Mouse (Mus musculus) midbrain, embryonic 16.5 days (tissue): ENCODE measurements around the gene Rapgef4. TPM values are rescaled to one million over a fixed set of nuclear protein-coding genes. Genes with fewer than 3 reads are reported as not detected.

Experiments
- ATAC-seq: fragments of 200-750 bp; cut with Nextera tagmentation; 2 replicates; pipeline ENCODE4 v1.8.0; 2017; ENCODE audit warnings: moderate TSS enrichment
- H3K27ac ChIP-seq: fragments of 300-500 bp; sonication (generic); 2 replicates; pipeline ENCODE4 v1.5.1; 2014; ENCODE audit warnings: mild to moderate bottlenecking, low read length, mixed read lengths
- H3K27me3 ChIP-seq: fragments of 300-500 bp; sonication (generic); 2 replicates; pipeline ENCODE4 v1.6.1; 2014; ENCODE audit warnings: low read depth, low read length, mixed read lengths; ENCODE audit not compliant: control insufficient read depth, insufficient read depth
- H3K36me3 ChIP-seq: fragments of 300-500 bp; sonication (generic); 2 replicates; pipeline ENCODE4 v1.6.1; 2014; ENCODE audit warnings: mild to moderate bottlenecking, low read length, moderate library complexity, mixed read lengths; ENCODE audit not compliant: control insufficient read depth, insufficient read depth
- H3K4me1 ChIP-seq: fragments of 300-500 bp; sonication (generic); 2 replicates; pipeline ENCODE4 v1.6.1; 2014; ENCODE audit warnings: mild to moderate bottlenecking, low read length, mixed read lengths; ENCODE audit not compliant: control insufficient read depth, insufficient read depth
- H3K4me2 ChIP-seq: fragments of 300-500 bp; sonication (generic); 2 replicates; pipeline ENCODE4 v1.6.1; 2014; ENCODE audit warnings: mild to moderate bottlenecking, low read length, mixed read lengths
- H3K4me3 ChIP-seq: fragments of 300-500 bp; sonication (generic); 2 replicates; pipeline ENCODE4 v1.5.1; 2014; ENCODE audit warnings: low read depth, mild to moderate bottlenecking, low read length, moderate library complexity, mixed read lengths
- H3K9ac ChIP-seq: fragments of 300-500 bp; sonication (generic); 2 replicates; pipeline ENCODE4 v1.6.1; 2014; ENCODE audit warnings: low read depth, low read length, mixed read lengths
- H3K9me3 ChIP-seq: fragments of 300-500 bp; sonication (generic); replicated peaks from 2 replicates; pipeline ENCODE4 v1.6.1; 2014; ENCODE audit warnings: mild to moderate bottlenecking, low read length, mixed read lengths; ENCODE audit not compliant: control insufficient read depth, poor library complexity, severe bottlenecking
- WGBS: fragments of 180-500 bp; shearing (Covaris S2); extraction: QIAGEN DNeasy Blood & Tissue Kit; methylation state at CpG from one replicate; pipeline ENCODE4 v1.1.7; 2014; 5-methylcytosine and 5-hydroxymethylcytosine counted together
- polyA plus RNA-seq: library from polyadenylated mRNA; unstranded; fragments of >200 nt; fragmentation: Nextera tagmentation; extraction: Ambion mirVana; gene quantifications from 2 replicates; pipeline ENCODE4 v1.2.1, GENCODE M21; 2015

The Rapgef4 gene
- polyA plus RNA-seq, 1 experiment from 2014 or later = 40.2 TPM

- Histone ChIP-seq H3K36me3 (no peaks in the 10 kb centered on the region), H3K4me2 (no peak overlapping the region), H3K4me1 (peaks cover 7% of the 10 kb centered on the region; the same call in 1 of the 2 replicates), H3K27me3 (0 out of 2 replicates have a peak, but pooled peaks cover 4% of the 10 kb centered on the region), H3K9me3 (no peaks in the 10 kb centered on the region), H3K4me3 (no peak overlapping the region), H3K9ac (no peak overlapping the region), H3K27ac (no peak overlapping the region)
- 89% methylated on average over 4 of the region's 4 CpGs for WGBS
- no peak for ATAC-seq
Observed at GRCm38 (mm10) chr2:72282733-72283132, 301.7 kb downstream of the Rapgef4 start.

- no peak overlapping the region for H3K9ac ChIP-seq
- no peak overlapping the region for H3K27ac ChIP-seq
- 75% methylated on average over 7 of the region's 7 CpGs for WGBS
- no peak overlapping the region for H3K4me3 ChIP-seq
- no peaks in the 10 kb centered on the region for H3K9me3 ChIP-seq
- no peak for ATAC-seq
- H3K4me2 ChIP-seq = no peak overlapping the region
- no peaks in the 10 kb centered on the region for H3K36me3 ChIP-seq
- peaks cover 7% of the 10 kb centered on the region; the same call in 1 of the 2 replicates for H3K4me1 ChIP-seq
- 0 out of 2 replicates have a peak, but pooled peaks cover 4% of the 10 kb centered on the region for H3K27me3 ChIP-seq
Observed at GRCm38 (mm10) chr2:72284689-72285088, 303.6 kb downstream of the Rapgef4 start.

DNA sequence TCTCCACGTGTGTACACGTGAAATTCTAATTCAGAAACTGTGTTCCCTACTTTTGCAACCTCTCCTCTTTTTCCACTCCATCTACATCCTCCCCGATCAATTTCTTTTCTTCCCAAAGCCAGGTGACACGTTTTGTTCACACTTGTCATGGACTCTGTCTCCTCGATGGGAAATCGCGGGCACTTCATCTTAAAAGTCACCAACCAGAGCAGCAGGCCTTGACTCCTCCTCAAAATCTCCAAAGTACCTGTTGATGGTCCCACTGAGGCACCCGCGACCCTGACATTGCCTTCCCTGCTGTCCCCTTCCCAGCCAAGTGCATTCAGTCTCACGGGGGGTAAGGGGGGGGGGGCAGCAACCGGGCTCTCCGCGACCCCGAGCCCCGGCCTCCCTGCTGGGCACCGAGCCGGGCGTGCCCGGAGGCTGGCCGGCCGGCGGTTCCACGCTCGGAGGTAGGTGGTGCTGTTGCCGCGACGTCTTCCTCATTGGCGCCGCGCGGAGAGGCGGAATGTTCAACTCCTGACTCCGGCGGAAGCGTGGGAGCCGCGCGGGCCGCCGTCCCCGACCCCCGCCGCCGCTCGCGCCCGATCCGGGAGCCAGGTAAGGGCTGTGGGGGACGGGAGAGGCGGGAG is 304.3 kb downstream of the Rapgef4 start, which contains the start of gene Map3k20:
Gene Map3k20, plus strand, starts transcription at position 382 of the 632 bp plus-strand sequence.
- 2% methylated on average over 31 of the region's 50 CpGs for WGBS
- Histone ChIP-seq H3K4me1 (peaks cover 7% of the 10 kb centered on the region; the same call in 1 of the 2 replicates), H3K36me3 (no peaks in the 10 kb centered on the region), H3K4me3 (peak within 1 kb of the TSS; percentile 80), H3K9me3 (no peaks in the 10 kb centered on the region), H3K27ac (no peak within 1 kb of the TSS), H3K4me2 (peak within 1 kb of the TSS; percentile 95), H3K27me3 (0 out of 2 replicates have a peak, but pooled peaks cover 4% of the 10 kb centered on the region), H3K9ac (peak within 1 kb of the TSS; percentile 76)
- peak; percentile 80 for ATAC-seq

GRCm38 (mm10) chr2:72285888-72286661 is 305.0 kb downstream of the Rapgef4 start:
- Histone ChIP-seq H3K4me2 (peak overlapping the region; percentile 95), H3K9me3 (no peaks in the 10 kb centered on the region), H3K4me1 (peaks cover 7% of the 10 kb centered on the region; the same call in 1 of the 2 replicates), H3K27ac (no peak overlapping the region), H3K4me3 (peak overlapping the region; percentile 80), H3K36me3 (no peaks in the 10 kb centered on the region), H3K27me3 (0 out of 2 replicates have a peak, but pooled peaks cover 4% of the 10 kb centered on the region), H3K9ac (peak overlapping the region; percentile 76)
- WGBS = under 1% methylated on average over 46 of the region's 60 CpGs
- ATAC-seq = peak; percentile 83

DNA sequence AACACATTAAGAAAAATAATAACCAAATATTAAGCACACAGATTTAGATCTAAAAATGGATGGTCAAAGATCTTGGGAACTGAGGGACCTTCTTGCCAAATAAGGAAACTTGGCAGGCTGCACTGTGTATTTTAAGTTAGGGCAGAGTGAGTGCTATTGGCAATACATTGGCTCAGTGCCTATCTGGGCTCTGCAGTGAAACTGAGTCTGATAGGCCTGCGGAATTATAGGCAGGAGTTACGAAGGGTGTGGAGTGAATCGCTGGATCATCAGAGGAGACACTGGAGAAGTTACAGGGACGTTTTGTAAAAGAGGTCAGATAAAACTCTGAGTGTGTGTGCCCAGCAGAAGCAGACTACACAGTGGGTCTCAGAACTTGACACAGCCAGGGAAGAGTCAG is 306.1 kb downstream of the Rapgef4 start:
- no peak overlapping the region for H3K4me3 ChIP-seq
- H3K36me3 ChIP-seq = no peaks in the 10 kb centered on the region
- H3K4me2 ChIP-seq = no peak overlapping the region
- 65% methylated on average over 4 of the region's 4 CpGs for WGBS
- no peak overlapping the region for H3K9ac ChIP-seq
- 0 out of 2 replicates have a peak, but pooled peaks cover 4% of the 10 kb centered on the region for H3K27me3 ChIP-seq
- no peak overlapping the region for H3K27ac ChIP-seq
- ATAC-seq = no peak
- H3K9me3 ChIP-seq = no peaks in the 10 kb centered on the region
- H3K4me1 ChIP-seq = peaks cover 7% of the 10 kb centered on the region; the same call in 1 of the 2 replicates

DNA sequence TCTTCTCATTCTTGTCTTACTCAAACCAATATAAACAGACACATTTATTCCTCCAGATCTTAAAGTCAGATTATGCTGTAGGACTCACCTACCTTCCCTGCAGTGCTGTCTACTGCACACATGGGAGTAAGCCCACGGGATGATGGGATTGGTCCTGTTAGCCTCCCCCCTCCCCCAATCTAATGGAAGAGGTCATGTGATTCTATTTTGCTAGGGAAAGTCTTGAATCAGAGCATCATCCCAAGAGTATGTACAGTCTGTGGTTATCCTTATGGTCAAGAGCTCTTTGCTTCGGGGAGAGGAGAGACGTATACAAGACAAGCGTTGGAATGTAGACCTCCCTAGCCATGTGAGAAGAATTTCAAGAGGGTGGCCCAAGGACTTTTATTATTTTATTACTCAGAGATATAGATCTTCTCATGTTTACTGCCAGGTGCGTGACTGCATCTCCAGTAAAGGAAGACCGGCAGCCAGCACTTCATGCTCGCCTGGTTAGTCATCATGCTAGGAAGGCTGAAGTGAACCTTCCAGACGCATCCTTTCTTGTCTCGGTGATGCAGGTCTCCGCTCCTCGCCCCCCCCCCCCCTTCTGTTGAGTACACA is 308.0 kb downstream of the Rapgef4 start:
- Histone ChIP-seq H3K4me3 (no peak overlapping the region), H3K27ac (no peak overlapping the region), H3K9ac (no peak overlapping the region), H3K9me3 (no peaks in the 10 kb centered on the region), H3K4me2 (no peak overlapping the region), H3K4me1 (peaks cover 7% of the 10 kb centered on the region; the same call in 1 of the 2 replicates), H3K36me3 (no peaks in the 10 kb centered on the region), H3K27me3 (0 out of 2 replicates have a peak, but pooled peaks cover 4% of the 10 kb centered on the region)
- no peak for ATAC-seq
- WGBS = 90% methylated on average over 11 of the region's 11 CpGs

- no peak overlapping the region for H3K9ac ChIP-seq
- H3K4me3 ChIP-seq = no peak overlapping the region
- H3K4me1 ChIP-seq = peaks cover 3% of the 10 kb centered on the region; the same call in 1 of the 2 replicates
- 0 out of 2 replicates have a peak, but pooled peaks cover 4% of the 10 kb centered on the region for H3K27me3 ChIP-seq
- WGBS = 79% methylated on average over 1 of the region's 1 CpGs
- no peak overlapping the region for H3K27ac ChIP-seq
- no peaks in the 10 kb centered on the region for H3K9me3 ChIP-seq
- ATAC-seq = no peak
- no peak overlapping the region for H3K4me2 ChIP-seq
- no peaks in the 10 kb centered on the region for H3K36me3 ChIP-seq
Observed at GRCm38 (mm10) chr2:72291103-72291502, 310.1 kb downstream of the Rapgef4 start.

- WGBS = 86% methylated on average over 8 of the region's 8 CpGs
- no peak for ATAC-seq
- H3K4me1 ChIP-seq = no peaks in the 10 kb centered on the region
- no peaks in the 10 kb centered on the region for H3K36me3 ChIP-seq
- no peak overlapping the region for H3K9ac ChIP-seq
- no peak overlapping the region for H3K4me2 ChIP-seq
- H3K4me3 ChIP-seq = no peak overlapping the region
- no peaks in the 10 kb centered on the region for H3K9me3 ChIP-seq
- H3K27me3 ChIP-seq = 0 out of 2 replicates have a peak, but pooled peaks cover 1% of the 10 kb centered on the region
- H3K27ac ChIP-seq = no peak overlapping the region
Observed at GRCm38 (mm10) chr2:72292573-72292972, 311.5 kb downstream of the Rapgef4 start.
